Mouse (Mus musculus): ENCODE data around the gene Clec2i. TPM values are rescaled to one million over a fixed set of nuclear protein-coding genes. Genes with fewer than 3 reads are reported as not detected.
A peak's percentile ranks its signal among the peaks of the same experiment; 100 is the strongest.
"Not testable (repeated sequence)": the region's sequence is repeated elsewhere in the genome, so short reads cannot be mapped to it uniquely, and the experiment has no call there.

Clec2i gene
- total RNA-seq, 2 experiments from 2014 or later: not detected

DNA sequence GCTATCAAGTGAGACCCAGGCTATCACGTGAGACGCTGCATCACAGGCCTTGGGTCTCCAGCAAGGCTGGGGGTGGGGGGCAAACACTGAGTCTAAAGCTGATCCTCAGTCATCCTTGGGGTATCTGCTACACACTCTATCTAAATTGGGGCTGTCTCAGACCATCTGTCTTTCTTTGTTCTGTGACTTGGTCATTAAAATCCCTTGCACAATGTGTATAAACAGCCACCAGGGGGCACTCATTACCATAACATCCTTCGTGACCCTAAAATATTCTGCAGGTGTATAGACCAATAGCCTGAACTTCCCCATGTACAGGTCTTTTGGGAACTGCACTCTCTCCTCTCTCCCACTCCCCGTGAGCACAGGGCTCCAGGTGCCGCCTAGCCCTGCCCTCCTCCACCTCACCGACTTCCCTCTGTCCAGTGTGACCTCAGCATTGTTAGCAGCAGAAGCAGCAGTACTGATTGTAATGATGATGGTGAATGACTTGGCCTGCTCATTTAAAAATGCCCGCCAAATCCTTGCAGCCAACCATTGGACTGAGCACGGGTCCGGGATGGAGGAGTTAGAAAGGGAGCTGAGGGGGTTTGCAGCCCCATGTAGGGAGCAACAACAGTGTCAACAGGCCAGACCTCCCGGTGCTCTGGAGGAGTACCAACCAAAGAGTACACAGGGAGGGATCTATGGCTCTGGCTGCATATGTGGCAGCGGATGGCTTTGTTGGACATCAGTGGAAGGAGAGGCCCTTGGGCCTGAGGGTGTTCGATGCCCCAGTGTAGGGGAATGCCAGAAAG, 33.2 kb upstream of the Clec2i start:
- DNase-seq (ENCODE audit: low spot score in 2 of 2): peak; percentile 73 to 75

DNA sequence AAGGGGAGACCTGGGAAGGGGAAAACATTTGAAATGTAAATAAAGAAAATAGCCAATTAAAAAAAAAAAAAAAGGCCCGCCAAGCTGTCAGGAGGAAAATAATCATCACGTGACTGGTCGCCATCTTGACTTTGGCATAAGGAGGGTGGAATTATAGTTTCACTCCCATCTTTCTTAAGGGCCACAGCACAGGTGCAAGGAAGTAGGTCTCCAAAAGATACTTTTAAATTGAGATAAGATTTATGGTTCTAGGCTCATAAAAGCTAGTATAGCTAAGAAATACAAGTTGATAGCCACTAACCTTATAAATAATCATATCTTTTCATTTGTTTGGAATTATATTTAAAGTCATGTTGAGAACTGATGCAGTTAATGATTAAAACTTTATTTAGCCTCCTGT, 32.5 kb upstream of the Clec2i start:
- DNase-seq (ENCODE audit: low spot score in 2 of 2): no peak

DNA sequence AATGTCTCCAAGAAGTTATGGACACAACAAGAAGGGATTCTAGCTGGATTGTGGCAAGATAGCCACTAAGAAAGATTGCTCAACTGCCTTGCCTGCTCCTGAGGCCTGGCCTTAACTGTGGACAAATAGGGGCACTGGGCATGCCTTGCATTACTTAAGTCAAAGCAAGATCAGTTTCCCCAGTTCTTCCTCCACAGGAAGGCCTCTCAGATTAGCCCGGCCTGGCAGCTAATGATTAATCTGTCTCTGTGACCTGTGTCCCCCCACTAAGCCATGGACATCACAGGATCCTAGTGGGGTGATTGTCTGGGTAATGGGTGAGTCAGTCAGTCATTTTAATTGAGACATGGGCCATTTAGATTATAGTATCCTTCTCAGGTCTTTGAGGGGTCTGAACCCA, 31.9 kb upstream of the Clec2i start:
- no peak for DNase-seq (ENCODE audit: low spot score in 2 of 2)

DNA sequence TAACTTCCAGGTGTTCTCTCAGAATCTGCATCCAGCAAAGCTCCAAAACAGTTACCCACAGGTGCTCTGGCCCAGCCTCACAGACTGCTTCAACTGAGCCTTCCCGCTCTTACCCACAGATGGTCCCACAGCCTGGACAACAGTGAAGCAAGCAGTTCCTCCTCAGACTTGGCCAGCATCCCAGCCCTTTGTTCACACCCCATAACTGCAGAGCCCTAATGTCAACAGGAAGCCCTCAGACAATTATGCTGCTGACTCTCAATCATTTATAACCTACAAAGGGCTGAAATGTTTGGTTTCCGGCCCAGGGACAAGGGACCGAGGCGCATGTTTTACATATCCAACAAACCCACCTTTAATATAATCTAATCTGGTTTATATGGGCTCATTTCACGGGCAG, 31.1 kb upstream of the Clec2i start:
- DNase-seq (ENCODE audit: low spot score in 2 of 2): peak; percentile 55 to 65

DNA sequence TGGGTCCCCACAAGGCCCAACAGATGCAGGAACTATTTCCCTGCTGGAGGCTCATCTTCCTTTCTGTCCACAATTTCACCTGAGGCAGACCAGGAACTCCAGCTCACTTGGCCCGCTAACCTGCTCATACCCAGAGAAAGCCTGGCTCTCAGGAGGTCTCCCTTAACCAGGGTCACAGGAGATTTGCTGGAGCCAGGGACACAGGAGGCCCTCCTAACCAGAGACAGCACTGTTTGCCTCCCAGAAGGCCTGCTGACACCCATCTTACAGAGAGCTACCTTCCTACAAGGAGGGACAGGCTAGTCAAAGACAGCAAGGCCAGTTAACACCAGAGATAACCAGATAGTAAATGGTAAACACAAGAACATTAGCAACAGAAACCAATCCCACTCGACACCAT, 29.4 kb upstream of the Clec2i start:
- DNase-seq (ENCODE audit: low spot score in 2 of 2): no peak

DNA sequence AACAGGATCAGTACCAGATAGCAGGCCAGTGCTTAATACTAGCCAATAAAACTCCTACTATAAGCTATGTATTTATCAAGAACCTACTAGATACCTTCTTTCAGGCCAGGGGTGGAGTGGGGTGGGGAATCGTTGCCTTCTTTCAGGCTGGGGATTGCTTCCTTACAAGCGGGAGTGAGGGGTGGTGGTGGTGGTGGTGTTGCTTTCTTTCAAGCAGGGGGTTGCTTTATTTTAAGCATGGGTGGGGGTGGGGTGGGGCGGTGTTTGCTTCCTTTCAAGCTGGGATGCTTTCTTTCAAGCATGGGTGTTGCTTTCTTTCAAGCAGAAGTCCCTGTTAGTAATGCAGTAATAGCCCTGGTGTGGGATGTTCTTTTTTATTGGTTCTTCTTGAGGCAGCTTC, 18.5 kb upstream of the Clec2i start:
- DNase-seq (ENCODE audit: low spot score in 2 of 2): no peak

DNA sequence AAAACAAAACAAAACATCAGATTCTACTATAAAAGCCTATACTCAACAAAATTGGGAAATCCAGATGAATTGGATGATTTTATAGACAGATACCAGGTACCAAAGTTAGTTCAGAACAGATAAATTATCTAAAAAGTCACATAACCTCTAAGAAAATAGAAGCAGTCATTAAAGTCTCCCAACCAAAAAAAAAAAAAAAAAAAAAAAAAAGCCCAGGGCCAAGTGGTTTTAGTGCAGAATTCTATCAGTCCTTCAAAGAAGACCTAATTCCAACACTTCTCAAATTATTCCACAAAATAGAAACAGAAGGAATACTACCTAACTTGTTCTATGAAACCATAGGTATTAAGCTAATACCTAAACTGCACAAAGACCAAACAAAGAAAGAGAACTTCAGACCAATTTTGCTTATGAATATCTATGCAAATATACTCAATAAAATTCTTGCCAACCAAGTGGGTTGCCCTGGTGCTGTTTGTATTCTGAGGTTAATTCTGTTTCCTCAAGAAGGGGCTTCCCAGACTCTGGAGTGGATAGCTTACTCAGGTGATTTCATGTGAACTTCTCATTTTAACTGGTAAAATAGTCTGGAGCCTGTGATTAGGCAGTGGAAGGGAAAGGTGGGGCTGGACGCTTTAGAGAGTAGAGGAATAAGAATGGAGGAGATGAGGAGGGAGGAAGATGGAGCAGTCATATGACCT, 15.3 kb upstream of the Clec2i start:
- DNase-seq (ENCODE audit: low spot score in 2 of 2): no peak

DNA sequence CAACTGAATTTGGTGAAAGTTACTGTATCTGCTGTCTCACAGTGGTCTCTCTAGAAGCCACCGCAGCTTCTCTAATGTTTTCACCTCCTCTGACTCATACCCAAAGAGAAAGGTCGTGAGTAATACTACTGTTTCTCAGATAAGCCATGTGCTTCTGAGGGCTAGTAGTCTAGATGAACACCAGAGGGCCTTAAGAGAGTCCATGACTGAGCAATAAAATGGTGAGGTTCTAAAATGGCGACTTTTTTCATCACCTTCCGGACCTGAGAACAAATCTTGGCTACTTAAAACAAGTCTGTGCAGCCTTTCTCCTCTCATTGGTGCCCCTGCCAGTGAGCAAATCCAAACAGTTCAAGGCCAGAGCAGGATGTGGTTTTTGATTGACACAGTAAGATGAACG, 1.4 kb downstream of the Clec2i start:
- no peak for DNase-seq (ENCODE audit: low spot score in 2 of 2)

DNA sequence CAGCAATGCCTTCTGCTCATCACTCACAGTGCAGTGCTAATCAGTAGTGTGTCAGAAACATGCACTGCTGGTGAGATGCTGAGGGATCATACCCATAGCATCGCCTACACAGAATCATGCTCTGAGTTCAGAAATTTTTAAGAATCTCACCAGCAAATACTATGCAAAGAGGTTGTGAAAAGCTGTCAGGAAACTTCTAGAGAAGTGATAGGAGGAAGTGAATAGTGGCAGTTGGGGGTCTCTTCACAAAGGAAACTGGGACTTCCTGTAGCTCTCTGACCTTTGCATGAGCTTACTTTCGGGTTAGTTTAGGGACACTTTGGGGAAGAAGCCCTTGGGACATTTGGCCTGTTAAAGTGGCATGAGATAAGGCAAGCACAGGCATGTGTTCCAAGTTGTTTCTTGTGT, 3.6 kb downstream of the Clec2i start, which contains the start of gene BC035044:
BC035044 (minus strand) TSS at position 179 of the 408 bp plus-strand sequence.
- no peak for DNase-seq (ENCODE audit: low spot score in 2 of 2)

DNA sequence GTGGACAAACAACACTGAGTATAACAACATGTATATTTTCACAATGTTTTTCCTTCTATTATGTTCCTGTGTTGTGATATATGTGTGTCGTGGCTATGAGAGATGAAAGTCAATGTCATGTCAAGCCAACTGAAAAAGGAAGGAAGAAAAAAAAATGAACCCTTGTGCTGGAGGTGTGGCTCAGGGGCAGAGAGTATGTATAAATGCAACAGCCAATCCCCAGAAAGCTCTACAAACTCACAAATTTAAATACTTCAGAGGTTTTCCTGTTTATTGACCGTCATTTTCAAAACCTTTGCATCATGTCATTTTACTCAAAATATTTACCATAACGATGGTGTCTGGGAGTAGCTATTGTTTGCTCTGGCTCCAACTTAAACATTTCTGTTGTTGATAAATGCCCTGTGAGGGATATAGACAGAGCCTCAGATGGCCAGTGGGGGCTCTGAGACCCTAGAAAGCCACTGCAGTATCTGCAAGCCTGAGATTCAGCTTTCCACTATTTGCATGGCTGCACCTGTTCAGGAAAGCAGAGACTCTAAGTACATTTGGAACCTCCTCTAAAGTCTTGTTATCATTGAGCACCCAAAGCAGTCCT, 8.1 kb downstream of the Clec2i start:
- DNase-seq (ENCODE audit: low spot score in 2 of 2): no peak

DNA sequence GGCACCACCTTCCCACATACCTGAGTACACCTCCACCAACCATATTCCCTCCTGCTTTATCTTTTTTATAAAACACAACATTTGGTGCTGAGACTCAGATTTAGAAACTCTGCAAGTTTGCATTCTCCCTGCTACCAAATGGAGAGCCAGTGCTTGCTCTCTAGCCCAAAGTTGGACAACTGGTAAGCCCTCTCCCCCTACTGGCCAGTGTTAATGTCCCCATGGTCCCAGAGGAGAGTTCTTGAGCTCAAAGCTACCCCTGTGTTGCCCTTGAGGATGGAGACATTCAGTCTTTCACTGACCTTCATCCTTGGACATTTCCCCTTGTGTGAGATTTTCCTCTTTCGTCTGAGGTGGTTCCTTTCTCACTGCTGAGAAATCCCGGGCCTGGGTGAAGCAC, 12.7 kb downstream of the Clec2i start:
- DNase-seq (ENCODE audit: low spot score in 2 of 2): no peak

DNA sequence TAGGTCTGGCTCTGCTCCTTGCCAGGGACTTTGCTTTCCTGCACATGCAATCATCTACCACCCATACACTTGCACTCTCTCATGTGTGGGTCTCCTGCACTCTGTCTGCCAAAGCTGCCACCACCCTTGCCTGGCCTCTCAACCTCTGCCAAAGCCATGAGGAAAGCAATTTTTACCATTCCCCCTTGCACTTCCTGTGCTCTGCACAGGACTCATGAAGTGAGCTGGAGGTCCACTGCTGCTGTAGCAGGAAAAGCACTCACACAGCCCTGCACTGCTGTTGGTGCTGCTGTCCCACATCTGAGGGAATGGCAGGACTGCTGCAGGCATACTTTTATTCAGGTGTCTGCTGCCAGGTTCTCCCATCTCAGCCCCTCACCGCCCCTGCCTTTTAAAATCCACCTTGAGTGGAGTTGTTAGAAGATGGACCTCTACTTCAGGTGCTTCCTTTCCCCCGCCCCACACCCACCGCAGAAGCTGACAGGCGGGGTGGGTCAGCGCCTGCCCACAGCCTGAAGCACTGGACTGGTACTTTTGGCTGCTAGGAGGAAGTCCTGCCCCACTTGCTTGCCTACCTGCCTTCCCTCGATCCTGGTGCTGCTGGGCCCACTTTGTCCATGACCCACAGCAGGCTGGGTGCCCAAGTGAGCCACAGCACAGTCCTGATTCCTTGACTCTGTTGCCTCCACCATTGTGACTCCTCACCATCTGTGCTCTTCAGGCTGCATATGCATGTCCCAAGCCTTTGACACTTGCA, 13.6 kb downstream of the Clec2i start:
- DNase-seq (ENCODE audit: low spot score in 2 of 2): not testable (repeated sequence)

DNA sequence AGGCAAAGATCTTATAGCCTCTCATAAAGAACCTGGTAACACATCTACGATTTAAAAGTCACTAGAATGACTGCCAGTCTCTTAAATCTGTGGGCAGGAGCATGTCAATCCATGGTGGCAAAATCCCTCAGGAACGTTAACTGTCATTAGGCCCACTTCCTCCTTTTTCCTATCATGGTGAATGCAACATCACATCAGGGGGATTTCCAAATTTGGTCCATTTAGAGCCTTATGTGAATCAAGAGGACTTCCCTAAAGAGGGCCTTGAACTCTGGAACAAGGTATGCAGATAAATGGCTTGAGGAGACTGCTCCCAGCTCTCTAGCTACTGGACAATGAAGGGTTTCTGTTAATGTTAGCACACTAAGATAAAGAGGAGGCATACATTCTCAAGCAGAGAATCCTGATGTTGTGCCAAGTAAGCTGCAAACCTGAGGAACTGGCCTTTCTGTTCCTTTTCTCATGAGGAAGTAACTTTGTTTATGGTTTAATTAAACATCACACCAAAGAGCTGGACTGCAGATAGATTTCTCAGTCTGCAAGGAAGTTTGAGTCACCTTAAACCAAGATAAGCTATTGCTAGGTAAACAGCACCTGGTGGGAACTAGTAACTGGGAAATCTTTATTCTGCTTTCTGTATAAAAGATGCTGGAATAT, 26.3 kb downstream of the Clec2i start:
- DNase-seq (ENCODE audit: low spot score in 2 of 2): no peak

DNA sequence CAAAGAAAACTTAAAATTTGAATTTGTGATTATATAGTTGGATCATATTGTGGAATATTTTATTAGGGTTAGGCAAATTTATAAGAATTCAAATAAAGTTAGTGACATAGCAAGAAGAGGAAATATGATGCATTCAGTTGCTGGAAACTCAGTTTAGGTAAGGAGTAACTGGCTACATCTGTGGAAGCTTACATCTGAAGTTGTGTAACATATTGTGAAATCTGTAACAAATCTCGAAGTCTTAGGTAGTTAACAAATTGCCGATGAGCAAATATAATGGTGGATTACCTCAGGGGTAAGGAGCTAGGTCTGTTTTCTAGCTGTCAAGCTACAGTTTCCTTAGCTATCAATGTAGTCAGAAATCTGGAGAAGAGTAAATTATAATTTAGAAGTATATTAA, 29.9 kb downstream of the Clec2i start:
- no peak for DNase-seq (ENCODE audit: low spot score in 2 of 2)

DNA sequence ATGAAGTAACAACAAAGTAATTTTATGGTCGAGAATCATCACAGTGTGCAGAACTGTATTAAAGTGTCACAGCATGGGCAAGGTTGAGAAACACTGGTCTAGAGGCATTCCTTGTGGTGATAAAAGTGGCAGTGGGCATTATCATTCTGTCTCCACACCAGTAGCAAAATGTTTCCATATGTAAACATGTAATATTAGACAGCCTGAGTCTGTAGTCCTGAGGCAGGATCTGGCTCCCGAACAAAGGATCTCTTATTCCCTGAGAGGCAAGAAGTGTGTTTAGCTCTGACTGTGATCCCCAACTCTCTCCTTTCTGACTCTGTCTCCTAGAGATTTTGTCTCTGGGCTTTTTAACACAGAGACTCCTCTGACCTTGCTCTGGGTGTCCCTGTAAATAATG, 45.7 kb downstream of the Clec2i start:
- DNase-seq (ENCODE audit: low spot score in 2 of 2): no peak

DNA sequence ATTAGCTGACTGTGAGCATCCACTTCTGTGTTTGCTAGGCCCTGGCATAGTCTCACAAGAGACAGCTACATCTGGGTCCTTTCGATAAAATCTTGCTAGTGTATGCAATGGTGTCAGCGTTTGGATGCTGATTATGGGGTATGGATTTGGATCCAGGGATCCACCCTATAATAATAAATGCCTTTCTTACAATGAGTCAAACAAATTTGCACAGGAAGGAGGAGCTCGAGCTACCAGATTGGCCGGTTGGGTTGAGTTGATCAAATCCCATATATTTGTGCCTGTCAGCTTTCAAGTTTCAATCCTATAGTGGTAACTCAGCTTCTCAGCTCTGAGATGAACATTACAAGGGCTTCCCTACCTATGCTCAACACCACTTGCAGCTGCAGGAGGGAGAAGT, 46.7 kb downstream of the Clec2i start, which contains the start of gene Clec2g:
Clec2g (plus strand) TSS at position 301 of the 400 bp plus-strand sequence.
- not testable (repeated sequence) for DNase-seq (ENCODE audit: low spot score in 2 of 2)

DNA sequence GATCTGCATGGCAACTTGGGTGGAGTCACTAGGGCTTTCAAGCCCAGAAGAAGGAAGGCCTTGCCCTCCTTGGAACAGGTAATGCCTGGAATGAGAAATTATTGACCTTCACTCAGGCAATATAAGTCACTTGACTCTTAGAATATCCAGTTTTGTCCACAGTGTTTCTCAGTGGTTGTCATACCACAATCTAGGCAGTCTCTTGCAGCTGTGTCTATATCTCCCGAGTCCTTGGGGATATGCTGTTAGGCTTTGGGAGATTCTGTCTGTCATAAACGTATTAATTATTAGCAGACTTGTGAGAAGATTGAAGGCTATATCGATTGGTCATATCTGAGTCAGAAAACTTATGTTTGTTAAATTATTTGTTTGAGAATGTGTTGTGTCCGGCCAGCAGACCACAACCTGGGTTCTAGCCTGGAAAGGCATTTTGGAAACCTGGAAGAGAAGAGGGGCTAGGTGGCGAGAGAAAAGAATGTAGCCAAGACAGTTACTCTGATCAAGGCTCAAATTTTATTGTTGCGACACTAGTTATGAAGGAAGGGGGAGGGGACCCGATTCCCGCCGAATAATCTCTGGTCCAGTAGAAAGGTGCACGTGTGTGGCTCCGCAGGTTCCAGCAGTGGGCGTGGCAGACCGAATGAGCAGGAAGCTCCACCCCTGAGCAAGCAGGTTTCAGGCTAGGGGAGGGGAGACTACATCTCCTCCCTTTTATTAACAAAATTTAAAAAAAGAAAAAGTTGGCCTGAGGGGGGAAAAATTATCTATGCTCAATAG, 48.7 kb downstream of the Clec2i start:
- not testable (repeated sequence) for DNase-seq (ENCODE audit: low spot score in 2 of 2)

DNA sequence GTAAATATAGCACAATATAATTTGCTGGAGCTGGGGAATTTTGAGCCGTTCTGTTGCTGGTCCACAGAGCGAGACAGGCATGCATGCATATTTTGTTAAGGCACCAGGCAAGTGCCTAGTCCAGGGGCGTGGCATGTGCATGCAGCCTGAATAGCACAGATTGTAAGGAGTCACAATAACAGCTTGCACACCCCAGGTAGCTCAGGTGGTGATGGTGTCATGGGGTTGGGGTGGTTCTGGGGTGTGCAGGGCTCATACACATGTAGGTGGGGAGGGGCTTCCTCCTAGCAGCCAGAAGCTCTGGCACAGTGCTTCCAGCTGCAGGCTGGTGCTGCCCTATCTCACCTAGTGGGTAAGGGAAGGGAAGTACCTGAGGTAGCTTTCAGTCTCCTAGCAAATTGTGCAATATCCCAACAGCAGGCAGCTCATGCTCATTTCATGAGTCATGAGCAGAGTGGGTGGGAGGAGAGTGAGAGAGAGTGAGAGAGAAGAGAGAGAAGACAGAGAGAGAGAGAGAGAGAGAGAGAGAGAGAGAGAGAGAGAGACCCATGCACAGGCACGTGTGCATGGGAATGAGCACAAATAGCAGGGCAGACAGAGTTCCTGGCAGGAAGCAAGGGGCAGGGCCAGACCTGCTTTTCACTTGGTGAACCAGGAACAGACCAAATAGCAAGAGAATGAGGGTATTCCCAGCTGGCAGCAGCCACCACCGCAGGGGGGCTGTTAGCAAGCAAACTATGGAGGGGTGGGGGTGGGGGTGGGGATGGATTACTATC, 54.4 kb downstream of the Clec2i start:
- no peak for DNase-seq (ENCODE audit: low spot score in 2 of 2)

DNA sequence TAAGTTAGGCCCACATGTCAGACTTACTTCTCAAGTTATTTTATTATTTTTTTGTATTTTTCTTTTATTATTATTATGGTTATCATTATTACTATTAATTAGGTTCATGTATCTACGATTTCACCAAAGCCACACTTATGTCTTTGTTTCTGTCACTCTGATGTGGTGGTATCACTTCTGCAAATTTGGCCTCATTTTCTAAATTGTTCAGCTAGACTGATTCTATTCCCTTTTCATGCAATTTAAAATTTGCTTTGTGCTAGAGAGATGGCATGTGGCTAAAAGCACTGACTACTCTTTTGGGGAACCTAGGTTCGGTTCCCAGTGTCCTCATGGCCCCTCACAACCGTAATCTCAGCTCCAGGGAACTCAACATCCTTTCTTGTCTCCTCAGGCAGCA, 58.2 kb downstream of the Clec2i start:
- no peak for DNase-seq (ENCODE audit: low spot score in 2 of 2)

Data from layer of hippocampus, postnatal 10 days (tissue).